15 mouse cellular contexts compared by ENCODE assay signal in the genomic region with DNA sequence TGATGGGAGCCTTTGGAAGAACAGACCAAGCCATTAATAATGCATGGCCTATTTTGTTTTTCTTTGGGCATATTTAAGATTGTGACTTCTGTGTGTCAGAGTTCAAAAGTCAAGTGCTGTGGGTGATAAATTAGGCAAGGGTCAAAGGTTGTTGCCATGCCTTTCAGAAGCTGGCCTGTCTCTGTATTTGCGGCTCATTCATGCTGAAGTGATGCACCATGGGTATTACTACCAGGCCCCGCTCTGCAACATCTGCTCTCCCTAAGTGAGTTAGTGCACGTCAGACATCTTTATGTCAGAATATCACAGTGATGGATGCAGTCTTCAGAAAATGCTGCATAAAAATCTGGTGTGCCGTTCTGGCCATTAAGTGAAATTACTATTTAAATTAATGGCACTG.
DNase-seq lines count a peak whose midpoint lies in the region; ATAC-seq lines count a peak whose summit lies in the region.
"Had no signal": no experiment of that assay in that cellular context is flagged by ENCODE, and none has a peak within 500 bp of the region (broad histone marks: within the 10 kb centered on the region; RNA-seq: fewer than 3 reads in every experiment).

No protein-coding gene starts in this region.

- DNase-seq in heart, adult 11 months = peak; percentile 31
- DNase-seq in heart, postnatal 4 days = no peak
- DNase-seq in midbrain, embryonic 11.5 days (ENCODE audit: low spot score, missing footprints) = no peak
- DNase-seq in yolk sac, embryonic 10.5 days (ENCODE audit: low spot score) = peak; percentile 62
- DNase-seq in ovary, adult 18-20 months (ENCODE audit: low spot score) = no peak
- no peak for DNase-seq in left cerebral cortex, adult 11 months (ENCODE audit: low spot score)
- DNase-seq: cerebellum, adult 11 months; gastrocnemius, postnatal 25 days; liver, postnatal 0 days; right cerebral cortex, postnatal 14 days had no signal

- H3K36me3 ChIP-seq in midbrain, embryonic 11.5 days (ENCODE audit: control insufficient read depth, insufficient read depth, low read length) = no peaks in the 10 kb centered on the region
- no peaks in the 10 kb centered on the region for H3K36me3 ChIP-seq in midbrain, embryonic 13.5 days
- H3K36me3 ChIP-seq in hindbrain, embryonic 16.5 days (ENCODE audit: control insufficient read depth, insufficient read depth, low read length) = no peaks in the 10 kb centered on the region
- H3K36me3 ChIP-seq: limb, embryonic 10.5 days had no signal

- H3K9me3 ChIP-seq in midbrain, embryonic 11.5 days (ENCODE audit: control insufficient read depth, low read length) = no peaks in the 10 kb centered on the region
- no peaks in the 10 kb centered on the region for H3K9me3 ChIP-seq in midbrain, embryonic 13.5 days
- H3K9me3 ChIP-seq in hindbrain, embryonic 16.5 days (ENCODE audit: control insufficient read depth, low read length) = no peaks in the 10 kb centered on the region
- H3K9me3 ChIP-seq: forebrain, embryonic 13.5 days; limb, embryonic 10.5 days had no signal

- no peak overlapping the region for H3K27ac ChIP-seq in midbrain, embryonic 11.5 days (ENCODE audit: low read depth, low read length)
- no peak overlapping the region for H3K27ac ChIP-seq in midbrain, embryonic 13.5 days
- no peak overlapping the region for H3K27ac ChIP-seq in hindbrain, embryonic 16.5 days (ENCODE audit: low read depth, low read length)
- H3K27ac ChIP-seq: forebrain, embryonic 13.5 days; limb, embryonic 10.5 days had no signal

- no peak overlapping the region for H3K4me3 ChIP-seq in midbrain, embryonic 11.5 days (ENCODE audit: low read depth, low read length)
- H3K4me3 ChIP-seq in midbrain, embryonic 13.5 days (replicated peaks) = no peak overlapping the region
- H3K4me3 ChIP-seq in hindbrain, embryonic 16.5 days (ENCODE audit: low read length) = no peak overlapping the region
- H3K4me3 ChIP-seq: forebrain, embryonic 13.5 days; limb, embryonic 10.5 days had no signal

- no peaks in the 10 kb centered on the region for H3K27me3 ChIP-seq in midbrain, embryonic 11.5 days (ENCODE audit: control insufficient read depth, insufficient read depth, low read length)
- no peaks in the 10 kb centered on the region; the same call in 1 of the 2 replicates for H3K27me3 ChIP-seq in midbrain, embryonic 13.5 days
- no peaks in the 10 kb centered on the region for H3K27me3 ChIP-seq in hindbrain, embryonic 16.5 days (replicated peaks; ENCODE audit: control insufficient read depth, insufficient read depth, low read length)
- H3K27me3 ChIP-seq: forebrain, embryonic 13.5 days had no signal

- H3K4me1 ChIP-seq in midbrain, embryonic 11.5 days (ENCODE audit: control insufficient read depth, insufficient read depth, low read length) = no peaks in the 10 kb centered on the region
- H3K4me1 ChIP-seq in midbrain, embryonic 13.5 days (replicated peaks) = 0 out of 2 replicates have a peak, but pooled peaks cover 5% of the 10 kb centered on the region
- H3K4me1 ChIP-seq in hindbrain, embryonic 16.5 days (ENCODE audit: control insufficient read depth, insufficient read depth, low read depth, low read length) = no peaks in the 10 kb centered on the region

- no peak overlapping the region for H3K9ac ChIP-seq in midbrain, embryonic 11.5 days (ENCODE audit: low read length)
- H3K9ac ChIP-seq in midbrain, embryonic 13.5 days (replicated peaks) = no peak overlapping the region
- no peak overlapping the region for H3K9ac ChIP-seq in hindbrain, embryonic 16.5 days (ENCODE audit: low read depth, low read length)
- H3K9ac ChIP-seq: forebrain, embryonic 13.5 days; liver, postnatal 0 days had no signal

- ATAC-seq in midbrain, embryonic 11.5 days (ENCODE audit: low FRiP score) = peak; percentile 61; the same call in 1 of the 2 replicates
- ATAC-seq in midbrain, embryonic 13.5 days = no peak
- ATAC-seq in hindbrain, embryonic 16.5 days = 0 out of 2 replicates have a peak, but pooled peaks have one; percentile 52
- ATAC-seq: forebrain, embryonic 13.5 days; inflammation-experienced regulatory T-cells, adult 6 months; liver, postnatal 0 days had no signal

- H3K4me2 ChIP-seq in midbrain, embryonic 11.5 days = no peak overlapping the region
- H3K4me2 ChIP-seq in midbrain, embryonic 13.5 days (replicated peaks) = no peak overlapping the region
- no peak overlapping the region for H3K4me2 ChIP-seq in hindbrain, embryonic 16.5 days (ENCODE audit: low read length)
- H3K4me2 ChIP-seq: forebrain, embryonic 13.5 days had no signal

- WGBS in midbrain, embryonic 11.5 days = 34% methylated on average over 4 of the region's 4 CpGs
- 29% methylated on average over 4 of the region's 4 CpGs for WGBS in midbrain, embryonic 13.5 days
- WGBS in hindbrain, embryonic 16.5 days = 18% methylated on average over 4 of the region's 4 CpGs

Comparison
In these comparisons a context has a peak if more than half of its experiments do, and no peak if none do; other contexts are left out.
1. DNase-seq: peak in heart, adult 11 months (single experiment) and yolk sac, embryonic 10.5 days (single experiment); none in heart, postnatal 4 days (single experiment), midbrain, embryonic 11.5 days (single experiment), ovary, adult 18-20 months (single experiment) and left cerebral cortex, adult 11 months (single experiment).